Mouse (Mus musculus): ENCODE measurements around the gene Cep57l1. TPM values are rescaled to one million over a fixed set of nuclear protein-coding genes. Genes with fewer than 3 reads are reported as not detected.

Gene Cep57l1
- total RNA-seq, 2 experiments from 2014 or later = 7.0 to 7.4 TPM

DNA sequence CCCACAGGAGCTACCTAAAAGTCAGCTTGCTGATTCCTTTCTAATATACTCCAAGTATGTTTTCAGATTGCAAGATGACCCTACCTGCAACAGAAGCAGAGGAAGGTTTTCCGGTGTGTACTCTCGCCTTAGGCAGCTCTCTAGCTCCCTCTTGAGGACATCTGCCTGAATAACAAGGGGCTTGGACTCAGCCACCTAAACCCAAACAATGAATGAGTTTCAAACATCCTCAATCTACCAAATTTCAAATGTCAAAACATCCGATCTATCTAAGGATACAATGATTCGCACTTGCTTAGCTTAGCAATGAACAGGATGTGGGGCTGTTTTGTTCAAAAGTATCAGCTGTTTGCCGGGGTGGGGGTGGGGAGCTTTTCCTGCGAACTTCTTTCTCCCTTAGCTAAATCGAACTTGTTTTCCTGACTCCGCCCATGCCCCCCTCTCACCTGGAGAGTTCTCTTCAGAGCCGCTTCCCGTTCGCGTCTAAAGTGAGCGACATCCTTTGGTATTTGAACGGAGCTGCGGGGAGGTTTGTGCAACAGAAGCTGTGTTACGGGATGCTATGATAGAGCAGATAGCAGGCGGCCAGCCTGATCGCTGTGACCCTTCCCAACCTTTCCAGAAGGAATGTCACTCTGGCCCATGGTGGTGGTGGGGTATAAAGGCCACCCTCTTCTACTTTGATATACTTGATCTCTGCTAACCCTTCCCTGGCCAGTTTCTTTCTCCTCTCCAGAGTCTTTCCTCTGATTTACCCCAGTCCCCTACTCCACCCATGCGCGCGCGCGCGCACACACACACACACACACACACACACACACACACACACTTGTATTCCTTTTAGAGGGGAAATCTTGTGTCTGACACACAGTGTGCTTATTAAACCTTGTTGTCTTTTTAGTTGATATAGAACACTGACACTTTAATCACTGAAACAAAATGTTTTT lies 119.5 kb downstream of the Cep57l1 start:
- peak; percentile 49 to 50 for DNase-seq (ENCODE audit: low spot score in 2 of 2)
- intact Hi-C loops (cut with DNase I) = loop anchor here (10.0 kb wide), 3 partner anchors 255 to 605 kb away; partner anchors contain the start of genes Ak9 and Fig4

DNA sequence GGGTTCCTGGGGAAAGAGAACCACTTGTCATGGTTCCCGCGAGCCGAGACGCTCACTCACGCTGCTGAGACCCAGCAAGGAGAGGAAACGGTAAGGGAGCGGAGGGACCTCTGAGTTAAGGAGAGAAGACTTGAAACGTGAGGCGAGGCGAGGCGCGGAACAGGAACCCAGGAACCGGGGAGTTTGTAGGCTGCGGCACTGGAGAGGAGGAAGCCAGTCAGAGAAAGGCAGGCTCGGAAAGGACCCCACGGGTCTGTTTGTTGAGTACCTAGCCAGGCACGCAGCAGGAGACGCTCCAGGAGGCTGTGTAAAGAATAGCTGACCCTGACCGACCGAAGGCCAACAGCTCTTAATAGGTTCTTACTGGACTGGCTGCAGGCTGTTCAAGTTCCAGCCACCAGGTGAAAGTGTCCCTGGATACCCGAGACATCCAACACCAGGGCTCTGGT lies 125.1 kb downstream of the Cep57l1 start:
- DNase-seq (ENCODE audit: low spot score in 2 of 2) = no peak
- intact Hi-C loops (cut with DNase I) = loop anchor here (10.0 kb wide), 2 partner anchors 250 to 380 kb away; partner anchors contain the start of genes Ak9 and Fig4

DNA sequence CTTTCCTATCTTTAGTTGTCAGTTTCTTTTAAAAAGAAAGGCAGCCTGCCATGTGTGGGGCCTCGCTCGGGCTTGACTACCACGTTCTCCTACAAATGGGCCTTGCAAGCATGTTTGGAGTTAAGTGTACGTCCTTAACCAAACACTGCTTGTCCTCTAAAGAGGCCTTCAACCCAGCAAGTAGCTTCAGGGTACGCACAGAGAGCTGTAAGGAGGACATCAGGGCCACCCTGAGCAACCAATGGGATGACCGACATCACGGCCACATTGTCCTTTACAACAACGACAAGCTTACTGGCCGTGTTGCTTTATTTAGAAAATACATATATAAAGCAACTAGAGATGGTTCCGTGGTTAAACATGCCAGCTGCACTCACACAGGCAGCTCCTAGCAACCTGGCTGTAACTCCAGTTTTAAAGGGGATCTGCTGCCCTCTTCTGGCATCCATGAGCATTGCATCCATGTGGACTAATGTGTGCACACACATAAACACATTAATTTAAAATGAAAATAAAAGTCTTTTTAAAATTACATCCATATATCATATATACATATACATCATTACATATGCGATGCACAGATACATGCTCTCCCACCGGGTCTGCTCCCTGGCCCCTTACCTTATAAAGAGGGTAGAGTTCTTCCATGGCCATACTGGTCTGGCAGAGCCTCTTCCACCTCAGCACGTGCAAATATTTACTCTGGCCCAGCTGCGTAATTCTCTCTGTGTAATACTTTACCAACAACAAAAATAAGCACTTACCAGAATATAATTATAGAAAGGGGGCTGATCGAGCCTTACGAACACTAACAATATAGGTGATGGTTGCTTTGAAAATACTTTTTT lies 126.9 kb downstream of the Cep57l1 start:
- intact Hi-C loops (cut with DNase I) = loop anchor here (2.0 to 10.0 kb wide), 3 partner anchors 164 to 378 kb away; partner anchors contain the start of genes Ak9, Cd164 and Fig4
- DNase-seq (ENCODE audit: low spot score in 2 of 2) = peak; percentile 81 to 87

DNA sequence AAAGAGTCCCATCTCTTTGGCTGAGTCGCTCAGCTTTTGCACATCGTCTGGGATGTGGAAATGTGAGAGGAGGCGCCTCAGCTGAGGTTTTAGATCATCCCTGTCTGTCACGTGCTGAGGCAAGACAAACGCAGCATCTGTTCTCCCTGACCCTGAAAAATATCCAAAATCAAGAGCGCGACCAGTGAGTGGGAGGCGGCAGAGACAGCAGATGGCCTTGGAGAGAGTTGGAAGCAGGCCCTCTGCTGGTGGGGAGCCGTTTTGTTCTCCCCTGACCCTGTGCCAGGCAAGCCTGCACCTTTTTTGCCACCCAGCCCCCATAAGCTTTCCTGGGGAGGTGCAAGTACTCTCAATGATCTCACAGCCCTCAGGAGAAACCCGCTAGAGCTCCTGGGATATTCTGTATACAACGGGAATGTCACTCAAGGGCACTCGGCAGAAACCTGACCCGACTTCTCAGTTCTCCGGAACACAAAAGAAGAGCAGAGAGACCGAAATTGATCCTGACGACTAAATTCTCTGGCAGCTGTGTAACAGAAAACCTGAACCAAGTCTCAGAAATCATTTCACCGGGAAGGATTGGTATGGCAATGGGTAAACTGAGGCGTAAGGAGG lies 130.8 kb downstream of the Cep57l1 start:
- intact Hi-C loops (cut with DNase I) = no loop called here
- DNase-seq (ENCODE audit: low spot score in 2 of 2) = peak; percentile 68 to 70

DNA sequence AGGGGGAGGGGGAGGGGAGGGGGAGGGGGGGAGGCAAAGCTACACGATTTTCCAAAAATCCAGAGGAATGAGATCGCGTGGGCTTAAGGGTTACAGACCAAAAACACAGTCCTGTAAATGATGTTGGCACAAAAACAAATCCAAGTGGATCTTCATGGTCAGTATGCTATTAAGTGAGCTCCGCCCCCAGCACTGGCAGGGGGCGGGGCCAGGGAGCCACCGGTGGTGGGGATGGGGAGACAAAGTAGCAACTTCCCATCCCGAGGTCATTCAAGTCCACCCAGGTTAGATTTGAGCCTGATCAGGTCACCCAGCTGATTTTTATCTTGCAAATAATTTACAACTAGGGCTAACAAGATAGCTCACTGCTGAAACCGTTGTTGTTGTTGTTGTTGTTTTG lies 132.3 kb downstream of the Cep57l1 start:
- intact Hi-C loops (cut with DNase I) = no loop called here
- no peak for DNase-seq (ENCODE audit: low spot score in 2 of 2)

DNA sequence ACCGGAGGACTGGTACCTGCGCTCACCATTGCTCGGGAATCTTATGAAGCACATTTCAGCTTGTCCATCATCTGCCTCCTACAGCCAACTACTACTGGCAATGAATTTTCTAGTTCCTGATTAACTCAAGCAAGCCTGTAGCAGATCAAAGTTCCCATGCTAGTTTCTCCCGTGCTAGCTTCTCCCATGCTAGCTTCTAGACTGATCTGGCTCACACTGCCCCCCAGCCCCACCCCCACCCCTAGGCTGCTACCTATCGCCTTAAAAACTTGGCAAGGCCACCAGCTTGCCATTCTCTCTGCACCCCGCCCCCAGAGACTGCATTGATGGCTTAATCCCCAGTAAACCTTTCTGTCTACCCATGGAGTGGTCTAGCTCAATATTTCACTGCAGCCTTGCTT lies 133.0 kb downstream of the Cep57l1 start:
- no peak for DNase-seq (ENCODE audit: low spot score in 2 of 2)
- intact Hi-C loops (cut with DNase I) = no loop called here

DNA sequence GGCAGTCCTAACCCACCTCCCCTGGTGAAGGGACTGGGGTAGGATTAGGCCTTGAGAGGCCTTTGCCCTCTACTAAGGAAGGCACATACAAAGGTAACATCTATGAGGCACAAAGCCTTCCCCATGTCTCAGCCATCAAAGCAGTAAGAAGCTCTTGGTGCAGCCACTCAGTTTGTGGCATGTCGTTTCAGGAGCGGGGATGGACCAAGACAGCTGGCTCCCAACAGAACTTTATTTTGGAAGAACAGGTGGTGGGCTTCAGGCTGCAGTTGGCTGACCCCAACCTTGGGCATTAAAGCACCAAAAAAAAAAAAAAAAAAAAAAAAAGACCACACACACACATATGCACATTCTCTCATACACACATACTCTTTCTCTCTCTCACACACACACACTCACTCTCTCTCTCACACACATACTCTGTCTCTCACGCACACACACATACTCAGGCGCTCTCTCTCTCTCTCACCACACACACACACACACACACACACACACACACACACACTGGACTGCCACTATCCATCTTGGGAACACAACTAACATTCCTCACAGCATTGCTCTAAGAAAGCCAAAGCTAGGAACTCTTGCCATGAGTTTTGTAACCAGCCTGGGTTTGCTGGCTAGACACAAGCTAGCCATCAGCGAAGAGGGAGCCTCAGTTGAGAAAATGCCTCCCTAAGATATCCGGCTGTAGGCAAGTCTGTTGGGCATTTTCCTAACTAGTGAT lies 133.7 kb downstream of the Cep57l1 start:
- DNase-seq (ENCODE audit: low spot score in 2 of 2) = no peak
- intact Hi-C loops (cut with DNase I) = no loop called here

DNA sequence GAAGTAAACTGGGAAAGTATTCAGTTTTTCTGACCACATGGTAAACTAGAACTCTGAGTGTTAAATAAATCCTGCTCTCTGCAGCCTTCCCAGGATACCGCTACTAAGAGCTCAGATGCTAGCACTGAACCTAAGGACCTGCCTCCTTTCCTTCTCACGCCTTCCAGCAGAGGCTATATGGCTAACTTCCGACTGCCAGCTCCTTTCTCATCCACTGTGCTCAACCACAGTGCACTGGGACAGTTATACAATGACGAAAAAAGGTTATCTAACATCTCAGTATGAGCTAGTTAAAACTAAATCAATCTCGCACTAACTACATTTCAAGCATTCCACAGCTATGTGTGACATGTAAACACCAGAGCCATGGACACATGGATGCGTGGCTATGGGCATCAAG lies 134.4 kb downstream of the Cep57l1 start:
- no peak for DNase-seq (ENCODE audit: low spot score in 2 of 2)
- intact Hi-C loops (cut with DNase I) = no loop called here

DNA sequence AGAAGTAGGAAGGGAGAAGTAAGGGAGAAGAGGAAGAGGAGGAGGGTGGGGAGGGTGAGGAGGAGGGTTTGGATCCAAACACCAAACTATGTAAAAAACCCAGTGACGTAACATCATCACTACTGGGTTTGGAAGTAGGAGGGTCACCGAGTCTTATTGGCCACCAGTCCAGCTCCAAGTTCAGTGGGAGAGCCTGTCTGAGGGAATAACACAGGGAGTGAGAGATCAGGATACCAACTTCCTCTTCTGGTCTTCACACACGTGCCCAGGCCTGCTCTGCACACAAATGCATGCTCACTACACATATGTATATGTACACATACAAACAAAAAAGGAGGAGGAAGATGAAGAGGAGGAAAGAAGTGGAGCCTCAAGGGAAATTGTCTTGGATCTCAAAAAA lies 135.3 kb downstream of the Cep57l1 start:
- intact Hi-C loops (cut with DNase I) = no loop called here
- DNase-seq (ENCODE audit: low spot score in 2 of 2) = no peak

DNA sequence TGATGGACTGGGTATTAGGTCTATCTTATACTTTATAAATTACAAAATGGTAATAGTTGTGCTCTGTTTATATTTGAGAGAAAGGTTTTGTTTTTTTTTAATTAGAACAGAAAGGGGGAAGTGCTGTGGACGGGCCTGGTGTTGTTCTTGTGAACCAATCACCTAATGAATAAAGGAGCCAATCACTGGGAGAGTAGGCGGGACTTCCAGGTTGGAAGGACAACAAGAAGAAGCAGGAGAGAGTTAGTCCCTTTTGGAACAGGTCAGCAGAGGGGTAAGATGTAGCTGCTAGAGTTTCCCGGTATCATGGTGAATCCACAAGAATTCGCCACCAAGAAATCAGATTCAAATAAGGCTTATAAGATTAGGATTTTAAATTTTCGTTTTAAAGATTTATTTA lies 139.5 kb downstream of the Cep57l1 start:
- intact Hi-C loops (cut with DNase I) = no loop called here
- DNase-seq (ENCODE audit: low spot score in 2 of 2) = no peak

Small RNA genes lying within 50 kb of the gene (microRNA-seq; reads per million reads assigned to microRNA genes)
- gene Mir3473b = not detected

Other genes with a start within 250 kb of the Cep57l1 start
- 1 to 10 TPM; 1.6 to 1.7 TPM for gene Ccdc162, start 93.2 kb downstream of the Cep57l1 start, total RNA-seq (2021)
- 10 to 100 TPM; 49.6 to 52.7 TPM for gene Sesn1, start 64 bp upstream of the Cep57l1 start, total RNA-seq (2021)
- 10 to 100 TPM; 12.8 to 14.7 TPM for gene Armc2, start 208.6 kb upstream of the Cep57l1 start, total RNA-seq (2021)